ENCODE assay signal across 19 mouse cellular contexts in genomic region chr2:72744901-72745300, GRCm38 (mm10).
DNase-seq lines count a peak whose midpoint lies in the region; ATAC-seq and TF ChIP-seq lines count a peak whose summit lies in the region.
"Had no signal": no experiment of that assay in that cellular context is flagged by ENCODE, and none has a peak within 500 bp of the region (broad histone marks: within the 10 kb centered on the region; RNA-seq: fewer than 3 reads in every experiment).

No protein-coding gene starts in this region.

- no peak for TF ChIP-seq CTCF in layer of hippocampus, adult 2 months (conservative IDR thresholded peaks at IDR 0.05)

- H3K27ac ChIP-seq in layer of hippocampus, adult 2 months = peak overlapping the region; percentile 39; the same call in 1 of the 2 replicates
- H3K27ac ChIP-seq: embryonic facial prominence, embryonic 13.5 days; embryonic facial prominence, embryonic 15.5 days; forebrain, embryonic 10.5 days; forebrain, embryonic 12.5 days had no signal

- no peak for ATAC-seq in cerebellum, adult (ENCODE audit: insufficient number of reproducible peaks, low FRiP score, low TSS enrichment)
- ATAC-seq: forebrain, embryonic 14.5 days; forebrain, embryonic 16.5 days had no signal

- DNase-seq in cerebellum, postnatal 14 days = peak; percentile 40 to 56
- DNase-seq in layer of hippocampus, adult 2 months (ENCODE audit: low spot score in 2 of 2) = no peak
- no peak for DNase-seq in layer of hippocampus, postnatal 25 days (ENCODE audit: extremely low spot score in 1 of 2, low spot score in 1 of 2)
- DNase-seq: adrenal gland, adult 2 months; adrenal gland, postnatal 10 days; adrenal gland, postnatal 25 days; cerebellum, adult 18-20 months; cerebellum, adult 8-10 months; cerebellum, adult 9-11 months; cerebellum, postnatal 36 days; embryo, embryonic 11 days had no signal

- H3K4me3 ChIP-seq in layer of hippocampus, adult 2 months = no peak overlapping the region
- H3K4me3 ChIP-seq: embryonic facial prominence, embryonic 13.5 days; embryonic facial prominence, embryonic 15.5 days; erythroblast, embryonic 14.5 days; forebrain, embryonic 10.5 days; forebrain, embryonic 12.5 days had no signal

Comparison
In these comparisons a context has a peak if more than half of its experiments do, and no peak if none do; other contexts are left out.
1. DNase-seq: peak in cerebellum, postnatal 14 days (2 of 2); none in layer of hippocampus, adult 2 months (0 of 2) and layer of hippocampus, postnatal 25 days (0 of 2).